Mouse (Mus musculus) stomach, postnatal 0 days (tissue): Measurements from ENCODE around the gene Crtac1. TPM values are rescaled to one million over a fixed set of nuclear protein-coding genes. Genes with fewer than 3 reads are reported as not detected.

Experiments
- ATAC-seq: fragments of 200-750 bp; cut with Nextera tagmentation; 2 replicates; pipeline ENCODE4 v1.8.0; 2017; ENCODE audit not compliant: low FRiP score, low TSS enrichment
- DNase-seq: peaks from one replicate; pipeline ENCODE4 v3.0.0-alpha.2; 2016; ENCODE audit warnings: low spot score
- H3K27ac ChIP-seq: fragments of 300-500 bp; sonication (generic); replicated peaks from 2 replicates; pipeline ENCODE4 v1.5.1; 2014; ENCODE audit warnings: mild to moderate bottlenecking, control low read depth
- H3K27me3 ChIP-seq: fragments of 300-500 bp; sonication (generic); 2 replicates; pipeline ENCODE4 v1.6.1; 2014; ENCODE audit warnings: low read length; ENCODE audit not compliant: control insufficient read depth, insufficient read depth
- H3K36me3 ChIP-seq: fragments of 300-500 bp; sonication (generic); 2 replicates; pipeline ENCODE4 v1.6.1; 2014; ENCODE audit warnings: low read length, mixed read lengths; ENCODE audit not compliant: control insufficient read depth, insufficient read depth
- H3K4me1 ChIP-seq: fragments of 300-500 bp; sonication (generic); replicated peaks from 2 replicates; pipeline ENCODE4 v1.6.1; 2014; ENCODE audit warnings: antibody characterized with exemption; ENCODE audit not compliant: control insufficient read depth, insufficient read depth
- H3K4me2 ChIP-seq: fragments of 300-500 bp; sonication (generic); replicated peaks from 2 replicates; pipeline ENCODE4 v1.6.1; 2014; ENCODE audit warnings: low read depth, mild to moderate bottlenecking, control low read depth, moderate library complexity
- H3K4me3 ChIP-seq: fragments of 300-500 bp; sonication (generic); 2 replicates; pipeline ENCODE4 v1.5.1; 2014; ENCODE audit warnings: low read depth, low read length, control low read depth
- H3K9ac ChIP-seq: fragments of 300-500 bp; sonication (generic); 2 replicates; pipeline ENCODE4 v1.6.1; 2014; ENCODE audit warnings: mild to moderate bottlenecking, low read length, control low read depth, mixed read lengths
- H3K9me3 ChIP-seq: fragments of 300-500 bp; sonication (generic); 2 replicates; pipeline ENCODE4 v1.6.1; 2016; ENCODE audit warnings: low read length; ENCODE audit not compliant: control insufficient read depth
- CTCF ChIP-seq: IDR thresholded peaks from 2 replicates; pipeline ENCODE4 v1.5.1; 2016; ENCODE audit warnings: antibody characterized with exemption, low read depth, mild to moderate bottlenecking, moderate library complexity
- EP300 ChIP-seq: optimal IDR thresholded peaks from 2 replicates; pipeline ENCODE3; 2016; ENCODE audit warnings: antibody characterized with exemption
- WGBS: fragments of 180-500 bp; shearing (Covaris S2); extraction: QIAGEN DNeasy Blood & Tissue Kit; methylation state at CpG from one replicate; pipeline ENCODE4 v1.1.7; 2014; 5-methylcytosine and 5-hydroxymethylcytosine counted together
- polyA plus RNA-seq: library from polyadenylated mRNA; unstranded; fragments of >200 nt; fragmentation: Nextera tagmentation; extraction: Ambion mirVana; gene quantifications from 2 replicates; pipeline ENCODE4 v1.2.1, GENCODE M21; 2015

The Crtac1 gene
- polyA plus RNA-seq, 1 experiment from 2014 or later: 4.5 TPM

GRCm38 (mm10) chr19:42443887-42444409 lies 12.4 kb upstream of the Crtac1 start:
- Histone ChIP-seq H3K9ac (no peak overlapping the region), H3K9me3 (no peaks in the 10 kb centered on the region), H3K36me3 (no peaks in the 10 kb centered on the region), H3K4me1 (no peaks in the 10 kb centered on the region), H3K4me3 (no peak overlapping the region), H3K4me2 (no peak overlapping the region), H3K27ac (no peak overlapping the region), H3K27me3 (no peaks in the 10 kb centered on the region)
- 13% methylated on average over 3 of the region's 3 CpGs for WGBS
- TF ChIP-seq CTCF (peak; percentile 86), EP300 (no peak)
- no peak for DNase-seq
- no peak for ATAC-seq

- Histone ChIP-seq H3K27me3 (no peaks in the 10 kb centered on the region), H3K4me2 (no peak overlapping the region), H3K9ac (no peak overlapping the region), H3K36me3 (no peaks in the 10 kb centered on the region), H3K4me1 (no peaks in the 10 kb centered on the region), H3K9me3 (no peaks in the 10 kb centered on the region), H3K27ac (no peak overlapping the region), H3K4me3 (no peak overlapping the region)
- no peak for DNase-seq
- no peak for TF ChIP-seq EP300
- no peak for TF ChIP-seq CTCF
- ATAC-seq: no peak
- WGBS: 80% methylated on average over 4 of the region's 4 CpGs
Observed at GRCm38 (mm10) chr19:42443266-42443665, 11.7 kb upstream of the Crtac1 start.

GRCm38 (mm10) chr19:42442246-42443197 lies 10.9 kb upstream of the Crtac1 start:
- no peaks in the 10 kb centered on the region for H3K27me3 ChIP-seq
- 50% methylated on average over 8 of the region's 8 CpGs for WGBS
- no peak for ATAC-seq
- TF ChIP-seq EP300 (no peak), CTCF (no peak)
- H3K4me2 ChIP-seq: no peak overlapping the region
- H3K27ac ChIP-seq: no peak overlapping the region
- H3K9ac ChIP-seq: no peak overlapping the region
- H3K9me3 ChIP-seq: no peaks in the 10 kb centered on the region
- no peaks in the 10 kb centered on the region for H3K36me3 ChIP-seq
- no peak overlapping the region for H3K4me3 ChIP-seq
- DNase-seq: no peak
- no peaks in the 10 kb centered on the region for H3K4me1 ChIP-seq

- Histone ChIP-seq H3K4me2 (no peak overlapping the region), H3K27ac (no peak overlapping the region), H3K27me3 (no peaks in the 10 kb centered on the region), H3K36me3 (no peaks in the 10 kb centered on the region), H3K4me1 (no peaks in the 10 kb centered on the region), H3K4me3 (no peak overlapping the region), H3K9ac (no peak overlapping the region), H3K9me3 (no peaks in the 10 kb centered on the region)
- 34% methylated on average over 3 of the region's 3 CpGs for WGBS
- no peak for DNase-seq
- peak; percentile 42 for TF ChIP-seq CTCF
- no peak for TF ChIP-seq EP300
- ATAC-seq: no peak
Observed at GRCm38 (mm10) chr19:42440089-42440488, 8.5 kb upstream of the Crtac1 start.

- no peak for TF ChIP-seq EP300
- peak; percentile 39 for TF ChIP-seq CTCF
- Histone ChIP-seq H3K27ac (no peak overlapping the region), H3K4me1 (no peaks in the 10 kb centered on the region), H3K4me3 (no peak overlapping the region), H3K9ac (no peak overlapping the region), H3K9me3 (no peaks in the 10 kb centered on the region), H3K27me3 (no peaks in the 10 kb centered on the region), H3K36me3 (no peaks in the 10 kb centered on the region), H3K4me2 (no peak overlapping the region)
- WGBS: 72% methylated on average over 9 of the region's 9 CpGs
- DNase-seq (no peak), ATAC-seq (no peak)
Observed at GRCm38 (mm10) chr19:42439353-42439752, 7.8 kb upstream of the Crtac1 start.

- ATAC-seq (no peak), DNase-seq (no peak)
- Histone ChIP-seq H3K4me1 (no peaks in the 10 kb centered on the region), H3K27me3 (peaks cover 11% of the 10 kb centered on the region; the same call in 1 of the 2 replicates), H3K4me2 (no peak overlapping the region), H3K4me3 (no peak overlapping the region), H3K9me3 (no peaks in the 10 kb centered on the region), H3K27ac (no peak overlapping the region), H3K36me3 (no peaks in the 10 kb centered on the region), H3K9ac (no peak overlapping the region)
- TF ChIP-seq EP300 (no peak), CTCF (no peak)
- WGBS: 60% methylated on average over 4 of the region's 4 CpGs
Observed at GRCm38 (mm10) chr19:42435621-42436020, 4.0 kb upstream of the Crtac1 start.
